Mouse (Mus musculus) regulatory T cell (primary cell): ENCODE data around the gene Krtap29-1.

ENCODE experiments used
- in situ Hi-C: fragments of 300-600 bp; cut with MboI, MseI; formaldehyde crosslinking; loops from one replicate; pipeline ENCODE4 v1.15.1; 2025; ENCODE audit warnings: high pct_unique_total_duplicates

The Krtap29-1 gene

GRCm38 (mm10) chr11:99978953-99979352 lies at the start of gene Krtap29-1:
Gene Krtap29-1, minus strand, starts transcription at chr11:99979053.
- in situ Hi-C loops, result no loop called here

- in situ Hi-C loops, result no loop called here
Observed at GRCm38 (mm10) chr11:100021438-100021837, 42.6 kb upstream of the Krtap29-1 start.

GRCm38 (mm10) chr11:100019466-100019865 lies 40.6 kb upstream of the Krtap29-1 start:
- in situ Hi-C loops, result loop anchor here (5.0 kb wide), 1 partner anchor 33 kb away; the partner anchor contains the start of gene Krt31

GRCm38 (mm10) chr11:100016112-100016511 lies 37.3 kb upstream of the Krtap29-1 start, which contains the start of gene Krt33a:
Gene Krt33a, minus strand, starts transcription at chr11:100016212.
- in situ Hi-C loops, result loop anchor here (5.0 kb wide), 1 partner anchor 36 kb away; the partner anchor contains the start of gene Krt31

- in situ Hi-C loops, result no loop called here
Observed at GRCm38 (mm10) chr11:100013691-100014171, 34.9 kb upstream of the Krtap29-1 start.

GRCm38 (mm10) chr11:100010682-100011081 lies 31.8 kb upstream of the Krtap29-1 start:
- in situ Hi-C loops, result no loop called here

- in situ Hi-C loops, result loop anchor here (10.0 kb wide), 1 partner anchor 544 kb away; no protein-coding TSS in a partner anchor
Observed at GRCm38 (mm10) chr11:100008336-100008735, 29.5 kb upstream of the Krtap29-1 start.

GRCm38 (mm10) chr11:100006624-100007023 lies 27.8 kb upstream of the Krtap29-1 start:
- in situ Hi-C loops, result loop anchor here (10.0 kb wide), 1 partner anchor 542 kb away; no protein-coding TSS in a partner anchor

GRCm38 (mm10) chr11:100005905-100006304 lies 27.1 kb upstream of the Krtap29-1 start:
- in situ Hi-C loops, result loop anchor here (10.0 kb wide), 1 partner anchor 541 kb away; no protein-coding TSS in a partner anchor

GRCm38 (mm10) chr11:100004846-100005245 lies 26.0 kb upstream of the Krtap29-1 start:
- in situ Hi-C loops, result loop anchor here (10.0 kb wide), 1 partner anchor 540 kb away; no protein-coding TSS in a partner anchor

GRCm38 (mm10) chr11:99999091-99999490 lies 20.2 kb upstream of the Krtap29-1 start:
- in situ Hi-C loops, result no loop called here

GRCm38 (mm10) chr11:99994384-99994661 lies 15.5 kb upstream of the Krtap29-1 start:
- in situ Hi-C loops, result no loop called here

- in situ Hi-C loops, result no loop called here
Observed at GRCm38 (mm10) chr11:99993620-99994383, 14.9 kb upstream of the Krtap29-1 start, which contains the start of gene Krtap17-1. Gene Krtap17-1, minus strand, starts transcription at chr11:99993994.

- in situ Hi-C loops, result no loop called here
Observed at GRCm38 (mm10) chr11:99990571-99990970, 11.7 kb upstream of the Krtap29-1 start.

- in situ Hi-C loops, result no loop called here
Observed at GRCm38 (mm10) chr11:99989881-99990405, 11.1 kb upstream of the Krtap29-1 start.

GRCm38 (mm10) chr11:99988530-99988929 lies 9.7 kb upstream of the Krtap29-1 start:
- in situ Hi-C loops, result no loop called here

GRCm38 (mm10) chr11:99986180-99986647 lies 7.4 kb upstream of the Krtap29-1 start, which contains the start of gene Krtap16-1:
Gene Krtap16-1, minus strand, starts transcription at chr11:99986597.
- in situ Hi-C loops, result no loop called here

GRCm38 (mm10) chr11:99985291-99986092 lies 6.6 kb upstream of the Krtap29-1 start:
- in situ Hi-C loops, result no loop called here

GRCm38 (mm10) chr11:99983442-99983841 lies 4.6 kb upstream of the Krtap29-1 start:
- in situ Hi-C loops, result no loop called here

- in situ Hi-C loops, result no loop called here
Observed at GRCm38 (mm10) chr11:99982731-99983130, 3.9 kb upstream of the Krtap29-1 start.

- in situ Hi-C loops, result no loop called here
Observed at GRCm38 (mm10) chr11:99965961-99966360, 12.9 kb downstream of the Krtap29-1 start.
